Mouse (Mus musculus) G1E (cell line): ENCODE measurements at regions not wholly inside any gene's neighbourhood (a gene's known extent, or its start where the extent isn't known, plus 50 kb on each side); places are given as distances from the start of the nearest gene placed in this dataset.

Experiments used
- CTCF ChIP-seq: IDR thresholded peaks from 2 replicates; pipeline ENCODE4 v1.5.1; 2012; ENCODE audit warnings: low read depth, low read length, inconsistent platforms, mixed read lengths
- GATA1 ChIP-seq: IDR thresholded peaks from 2 replicates; pipeline ENCODE4 v1.6.1; 2012; ENCODE audit warnings: borderline replicate concordance, low read length, inconsistent platforms, mixed read lengths

DNA sequence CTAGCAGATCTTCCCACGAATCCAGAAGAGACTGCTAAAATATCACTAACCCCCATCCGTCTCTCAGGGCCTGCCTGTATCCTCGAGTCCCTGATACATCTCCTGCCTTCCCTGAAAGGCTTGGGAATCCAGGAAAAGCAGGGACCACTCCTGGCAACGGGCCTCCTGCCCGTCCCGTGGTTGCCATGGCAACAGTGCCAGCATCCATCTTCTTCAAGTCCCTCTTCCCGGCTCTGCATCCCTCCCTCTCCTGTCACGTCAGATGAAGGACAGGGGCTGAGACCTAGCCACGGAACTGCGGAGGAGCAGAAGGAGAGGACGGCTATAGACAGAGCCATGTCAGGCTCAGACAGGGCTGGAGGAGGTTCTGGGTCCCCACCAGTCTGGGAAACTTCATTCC lies 222.4 kb downstream of the Cryba4 start:
- TF ChIP-seq CTCF (no peak), GATA1 (no peak)
